Mouse (Mus musculus) neural tube, embryonic 14.5 days (tissue): Measurements from ENCODE around the gene Olfr810. TPM values are rescaled to one million over a fixed set of nuclear protein-coding genes. Genes with fewer than 3 reads are reported as not detected.

Experiments
- ATAC-seq: fragments of 200-750 bp; cut with Nextera tagmentation; 2 replicates; pipeline ENCODE4 v1.8.0; 2017; ENCODE audit warnings: low read depth, mild to moderate bottlenecking, moderate TSS enrichment, moderate library complexity
- H3K27ac ChIP-seq: fragments of 300-500 bp; sonication (generic); 2 replicates; pipeline ENCODE4 v1.5.1; 2014; ENCODE audit warnings: low read depth, mild to moderate bottlenecking, control low read depth, low read length, moderate library complexity, mixed read lengths
- H3K27me3 ChIP-seq: fragments of 300-500 bp; sonication (generic); 2 replicates; pipeline ENCODE4 v1.6.1; 2014; ENCODE audit warnings: low read length; ENCODE audit not compliant: control insufficient read depth, insufficient read depth
- H3K36me3 ChIP-seq: fragments of 300-500 bp; sonication (generic); 2 replicates; pipeline ENCODE4 v1.6.1; 2014; ENCODE audit warnings: low read length, mixed read lengths; ENCODE audit not compliant: control insufficient read depth, insufficient read depth
- H3K4me1 ChIP-seq: fragments of 300-500 bp; sonication (generic); 2 replicates; pipeline ENCODE4 v1.6.1; 2014; ENCODE audit warnings: low read length; ENCODE audit not compliant: control insufficient read depth, insufficient read depth
- H3K4me2 ChIP-seq: fragments of 300-500 bp; sonication (generic); 2 replicates; pipeline ENCODE4 v1.6.1; 2014; ENCODE audit warnings: mild to moderate bottlenecking, low read depth, low read length, control low read depth
- H3K4me3 ChIP-seq: fragments of 300-500 bp; sonication (generic); 2 replicates; pipeline ENCODE4 v1.5.1; 2014; ENCODE audit warnings: low read depth, low read length, control low read depth, mixed read lengths
- H3K9ac ChIP-seq: fragments of 300-500 bp; sonication (generic); replicated peaks from 2 replicates; pipeline ENCODE4 v1.6.1; 2014; ENCODE audit warnings: low read depth, mild to moderate bottlenecking, control low read depth, low read length, mixed read lengths
- H3K9me3 ChIP-seq: fragments of 300-500 bp; sonication (generic); 2 replicates; pipeline ENCODE4 v1.6.1; 2016; ENCODE audit warnings: low read length; ENCODE audit not compliant: control insufficient read depth
- WGBS: fragments of 180-500 bp; shearing (Covaris S2); extraction: QIAGEN DNeasy Blood & Tissue Kit; methylation state at CpG from one replicate; pipeline ENCODE4 v1.1.7; 2014; 5-methylcytosine and 5-hydroxymethylcytosine counted together
- polyA plus RNA-seq: library from polyadenylated mRNA; unstranded; fragments of >200 nt; fragmentation: Nextera tagmentation; extraction: Ambion mirVana; gene quantifications from 2 replicates; pipeline ENCODE4 v1.2.1, GENCODE M21; 2014

The Olfr810 gene
- polyA plus RNA-seq = not detected in 2 replicates

- Histone ChIP-seq H3K4me1 (no peaks in the 10 kb centered on the region), H3K9ac (no peak within 1 kb of the TSS)
- ATAC-seq = no peak
These were observed at the start of gene Olfr810 for GRCm38 (mm10) chr10:129794817-129795216. Gene Olfr810 (minus strand): TSS chr10:129794917.

GRCm38 (mm10) chr10:129804296-129804695 lies 9.6 kb upstream of the Olfr810 start, which contains the start of gene Olfr811:
Gene Olfr811 (minus strand): TSS chr10:129804396.
- H3K4me3 ChIP-seq = no peak within 1 kb of the TSS
- 86% methylated on average over 4 of the region's 4 CpGs for WGBS
- ATAC-seq = no peak

More at GRCm38 (mm10) chr10:129794817-129795216, at the start of gene Olfr810:
- Histone ChIP-seq H3K4me2 (no peak within 1 kb of the TSS), H3K27me3 (no peaks in the 10 kb centered on the region), H3K9me3 (no peaks in the 10 kb centered on the region), H3K27ac (no peak within 1 kb of the TSS), H3K36me3 (no peaks in the 10 kb centered on the region), H3K4me3 (no peak within 1 kb of the TSS)

GRCm38 (mm10) chr10:129778123-129778522 lies 16.6 kb downstream of the Olfr810 start:
- Histone ChIP-seq H3K9me3 (no peaks in the 10 kb centered on the region), H3K27ac (no peak overlapping the region), H3K4me2 (no peak overlapping the region), H3K36me3 (no peaks in the 10 kb centered on the region), H3K4me1 (no peaks in the 10 kb centered on the region), H3K27me3 (no peaks in the 10 kb centered on the region), H3K4me3 (no peak overlapping the region), H3K9ac (no peak overlapping the region)
- ATAC-seq = no peak

More at GRCm38 (mm10) chr10:129804296-129804695, 9.6 kb upstream of the Olfr810 start, which contains the start of gene Olfr811:
- no peaks in the 10 kb centered on the region for H3K27me3 ChIP-seq
- H3K4me1 ChIP-seq = no peaks in the 10 kb centered on the region
- no peak within 1 kb of the TSS for H3K4me2 ChIP-seq
- no peak within 1 kb of the TSS for H3K9ac ChIP-seq
- no peaks in the 10 kb centered on the region for H3K36me3 ChIP-seq
- no peaks in the 10 kb centered on the region for H3K9me3 ChIP-seq
- no peak within 1 kb of the TSS for H3K27ac ChIP-seq

GRCm38 (mm10) chr10:129774338-129774737 lies 20.4 kb downstream of the Olfr810 start, which contains the start of gene Olfr809:
Gene Olfr809 (plus strand): TSS chr10:129774638.
- Histone ChIP-seq H3K36me3 (no peaks in the 10 kb centered on the region), H3K27ac (no peak within 1 kb of the TSS), H3K9ac (no peak within 1 kb of the TSS), H3K4me2 (no peak within 1 kb of the TSS), H3K9me3 (no peaks in the 10 kb centered on the region), H3K4me3 (no peak within 1 kb of the TSS), H3K4me1 (no peaks in the 10 kb centered on the region), H3K27me3 (no peaks in the 10 kb centered on the region)
- no peak for ATAC-seq

GRCm38 (mm10) chr10:129765182-129765581 lies 29.5 kb downstream of the Olfr810 start, which contains the start of gene Olfr808:
Gene Olfr808 (plus strand): TSS chr10:129765482.
- ATAC-seq = no peak

GRCm38 (mm10) chr10:129757693-129758092 lies 37.0 kb downstream of the Olfr810 start, which contains the start of gene Olfr807:
Gene Olfr807 (minus strand): TSS chr10:129757793.
- H3K4me2 ChIP-seq = no peak within 1 kb of the TSS
- no peaks in the 10 kb centered on the region for H3K36me3 ChIP-seq
- no peaks in the 10 kb centered on the region for H3K4me1 ChIP-seq
- no peak within 1 kb of the TSS for H3K4me3 ChIP-seq
- ATAC-seq = no peak
- no peak within 1 kb of the TSS for H3K9ac ChIP-seq
- no peaks in the 10 kb centered on the region for H3K9me3 ChIP-seq
- no peak within 1 kb of the TSS for H3K27ac ChIP-seq
- WGBS = 92% methylated on average over 1 of the region's 1 CpGs
- no peaks in the 10 kb centered on the region for H3K27me3 ChIP-seq

More at GRCm38 (mm10) chr10:129765182-129765581, 29.5 kb downstream of the Olfr810 start, which contains the start of gene Olfr808:
- Histone ChIP-seq H3K9ac (no peak within 1 kb of the TSS), H3K27ac (no peak within 1 kb of the TSS), H3K9me3 (no peaks in the 10 kb centered on the region), H3K27me3 (no peaks in the 10 kb centered on the region), H3K4me2 (no peak within 1 kb of the TSS), H3K4me1 (no peaks in the 10 kb centered on the region), H3K36me3 (no peaks in the 10 kb centered on the region), H3K4me3 (no peak within 1 kb of the TSS)
- 97% methylated on average over 1 of the region's 1 CpGs for WGBS

- H3K9me3 ChIP-seq = no peaks in the 10 kb centered on the region
- no peak within 1 kb of the TSS for H3K9ac ChIP-seq
- no peak within 1 kb of the TSS for H3K27ac ChIP-seq
- no peaks in the 10 kb centered on the region for H3K4me1 ChIP-seq
- no peak within 1 kb of the TSS for H3K4me3 ChIP-seq
- no peak within 1 kb of the TSS for H3K4me2 ChIP-seq
- H3K27me3 ChIP-seq = no peaks in the 10 kb centered on the region
- ATAC-seq = no peak
- no peaks in the 10 kb centered on the region for H3K36me3 ChIP-seq
These were observed 52.9 kb downstream of the Olfr810 start, which contains the start of gene Olfr806 for GRCm38 (mm10) chr10:129741821-129742220. Gene Olfr806 (minus strand): TSS chr10:129741921.

Other genes starting within 250 kb of the Olfr810 start
- gene Olfr794, start 227.3 kb downstream of the Olfr810 start, polyA plus RNA-seq = not detected in 2 replicates
- gene Olfr796, start 182.3 kb downstream of the Olfr810 start, polyA plus RNA-seq = not detected in 2 replicates
- gene Olfr798, start 167.0 kb downstream of the Olfr810 start, polyA plus RNA-seq = not detected in 2 replicates
- gene Olfr799, start 157.4 kb downstream of the Olfr810 start, polyA plus RNA-seq = not detected in 2 replicates
- gene Olfr800, start 137.2 kb downstream of the Olfr810 start, polyA plus RNA-seq = not detected in 2 replicates
- gene Olfr801, start 121.1 kb downstream of the Olfr810 start, polyA plus RNA-seq = not detected in 2 replicates
- 0.07 TPM in 1 of 2 replicates, not detected in the other for gene Olfr802, start 106.7 kb downstream of the Olfr810 start, polyA plus RNA-seq
- gene Olfr803, start 100.6 kb downstream of the Olfr810 start, polyA plus RNA-seq = not detected in 2 replicates
- gene Olfr804, start 91.7 kb downstream of the Olfr810 start, polyA plus RNA-seq = not detected in 2 replicates
- gene Olfr805, start 65.5 kb downstream of the Olfr810 start, polyA plus RNA-seq = not detected in 2 replicates
- not detected in 2 replicates for gene Olfr806, start 53.0 kb downstream of the Olfr810 start, polyA plus RNA-seq
- not detected in 2 replicates for gene Olfr807, start 37.1 kb downstream of the Olfr810 start, polyA plus RNA-seq
- not detected in 2 replicates for gene Olfr808, start 29.4 kb downstream of the Olfr810 start, polyA plus RNA-seq
- gene Olfr809, start 20.3 kb downstream of the Olfr810 start, polyA plus RNA-seq = not detected in 2 replicates
- not detected in 2 replicates for gene Olfr811, start 9.5 kb upstream of the Olfr810 start, polyA plus RNA-seq
- not detected in 2 replicates for gene Olfr812, start 51.2 kb upstream of the Olfr810 start, polyA plus RNA-seq
- gene Olfr813, start 60.5 kb upstream of the Olfr810 start, polyA plus RNA-seq = not detected in 2 replicates
- gene Olfr814, start 84.9 kb upstream of the Olfr810 start, polyA plus RNA-seq = not detected in 2 replicates
- gene Olfr815, start 111.0 kb upstream of the Olfr810 start, polyA plus RNA-seq = not detected in 2 replicates
- gene Olfr816, start 120.7 kb upstream of the Olfr810 start, polyA plus RNA-seq = not detected in 2 replicates
- gene Olfr818, start 154.2 kb upstream of the Olfr810 start, polyA plus RNA-seq = not detected in 2 replicates
- not detected in 2 replicates for gene Olfr819, start 172.3 kb upstream of the Olfr810 start, polyA plus RNA-seq
- gene Olfr247, start 181.2 kb upstream of the Olfr810 start, polyA plus RNA-seq = not detected in 2 replicates
- not detected in 2 replicates for gene Gm10310, start 190.1 kb upstream of the Olfr810 start, polyA plus RNA-seq
- not detected in 2 replicates for gene Olfr820, start 217.7 kb upstream of the Olfr810 start, polyA plus RNA-seq
- gene Olfr821, start 235.4 kb upstream of the Olfr810 start, polyA plus RNA-seq = not detected in 2 replicates